Mouse (Mus musculus) spleen, embryonic (tissue): Measurements from ENCODE around the gene Inka1.
"Not testable (repeated sequence)": the region's sequence is repeated elsewhere in the genome, so short reads cannot be mapped to it uniquely, and the experiment has no call there.

Experiments used
- CTCF ChIA-PET: fragments of 350-600 bp; sonication (Branson Sonifier 250); formaldehyde crosslinking; loops from one replicate; lab custom pipeline; 2022; lab: Charles Lee

Inka1 gene

GRCm38 (mm10) chr9:107985131-107986119, at the start of gene Inka1:
Inka1 (minus strand) TSS chr9:107985879.
- CTCF ChIA-PET = no interaction called here

- CTCF ChIA-PET = no interaction called here
These were observed 46.4 kb upstream of the Inka1 start for GRCm38 (mm10) chr9:108032126-108032525.

- CTCF ChIA-PET = interaction anchor here (0.6 to 0.7 kb wide), 2 partner anchors 26 to 725 kb away, joined by 4 to 6 read pairs; no protein-coding TSS in a partner anchor
These were observed 42.2 kb upstream of the Inka1 start for GRCm38 (mm10) chr9:108027867-108028266.

- CTCF ChIA-PET = interaction anchor here (1.2 kb wide), 1 partner anchor 23 kb away, joined by 4 read pairs; the partner anchor contains the start of gene Gmppb
These were observed 40.9 kb upstream of the Inka1 start for GRCm38 (mm10) chr9:108026584-108026983.

- CTCF ChIA-PET = no interaction called here
These were observed 37.5 kb upstream of the Inka1 start for GRCm38 (mm10) chr9:108023216-108023615.

- CTCF ChIA-PET = no interaction called here
These were observed 35.1 kb upstream of the Inka1 start for GRCm38 (mm10) chr9:108020741-108021140.

- CTCF ChIA-PET = no interaction called here
These were observed 31.4 kb upstream of the Inka1 start for GRCm38 (mm10) chr9:108017127-108017526.

GRCm38 (mm10) chr9:108013577-108013976, 27.9 kb upstream of the Inka1 start:
- CTCF ChIA-PET = not testable (repeated sequence)

GRCm38 (mm10) chr9:108010385-108010784, 24.7 kb upstream of the Inka1 start:
- CTCF ChIA-PET = interaction anchor here (0.6 kb wide), 1 partner anchor 10 kb away, joined by 3 read pairs; no protein-coding TSS in a partner anchor

GRCm38 (mm10) chr9:108008041-108008440, 22.4 kb upstream of the Inka1 start:
- CTCF ChIA-PET = no interaction called here

- CTCF ChIA-PET = interaction anchor here (0.6 to 1.1 kb wide), 3 partner anchors 19 to 54 kb away, joined by 3 to 4 read pairs (median 3); partner anchors contain the start of gene Gmppb
These were observed 17.8 kb upstream of the Inka1 start for GRCm38 (mm10) chr9:108003531-108003890.

GRCm38 (mm10) chr9:108002778-108003530, 17.3 kb upstream of the Inka1 start:
- CTCF ChIA-PET = interaction anchor here (1.1 kb wide), 1 partner anchor 19 kb away, joined by 4 read pairs; no protein-coding TSS in a partner anchor

GRCm38 (mm10) chr9:108001922-108002770, 16.5 kb upstream of the Inka1 start, which contains the start of gene Ip6k1:
Ip6k1 (plus strand) TSS chr9:108002501.
- CTCF ChIA-PET = interaction anchor here (0.5 kb wide), 1 partner anchor 26 kb away, joined by 4 read pairs; no protein-coding TSS in a partner anchor

GRCm38 (mm10) chr9:107996049-107996448, 10.4 kb upstream of the Inka1 start, which contains the start of gene Gm20662:
Gm20662 (plus strand) TSS chr9:107996349.
- CTCF ChIA-PET = no interaction called here

- CTCF ChIA-PET = no interaction called here
These were observed 9.8 kb upstream of the Inka1 start for GRCm38 (mm10) chr9:107995513-107995912.

GRCm38 (mm10) chr9:107994464-107994863, 8.8 kb upstream of the Inka1 start:
- CTCF ChIA-PET = no interaction called here

- CTCF ChIA-PET = no interaction called here
These were observed 7.3 kb upstream of the Inka1 start for GRCm38 (mm10) chr9:107993013-107993412.

- CTCF ChIA-PET = interaction anchor here (0.7 kb wide), 1 partner anchor 48 kb away, joined by 4 read pairs; no protein-coding TSS in a partner anchor
These were observed 6.5 kb upstream of the Inka1 start, which contains the start of gene Cdhr4 for GRCm38 (mm10) chr9:107992197-107992596. Cdhr4 (plus strand) TSS chr9:107992497.

GRCm38 (mm10) chr9:107987950-107988349, 2.3 kb upstream of the Inka1 start:
- CTCF ChIA-PET = interaction anchor here (0.6 to 1.2 kb wide), 4 partner anchors 9 to 623 kb away, joined by 3 to 8 read pairs (median 3); no protein-coding TSS in a partner anchor

- CTCF ChIA-PET = no interaction called here
These were observed 697 bp upstream of the Inka1 start for GRCm38 (mm10) chr9:107986376-107986775.

- CTCF ChIA-PET = no interaction called here
These were observed 974 bp downstream of the Inka1 start for GRCm38 (mm10) chr9:107984754-107985055.
